Mouse (Mus musculus): ENCODE results near the gene Guk1. TPM values are rescaled to one million over a fixed set of nuclear protein-coding genes. Genes with fewer than 3 reads are reported as not detected.

Gene Guk1
- polyA plus RNA-seq, 1 experiment from 2014 or later = 130 TPM

DNA sequence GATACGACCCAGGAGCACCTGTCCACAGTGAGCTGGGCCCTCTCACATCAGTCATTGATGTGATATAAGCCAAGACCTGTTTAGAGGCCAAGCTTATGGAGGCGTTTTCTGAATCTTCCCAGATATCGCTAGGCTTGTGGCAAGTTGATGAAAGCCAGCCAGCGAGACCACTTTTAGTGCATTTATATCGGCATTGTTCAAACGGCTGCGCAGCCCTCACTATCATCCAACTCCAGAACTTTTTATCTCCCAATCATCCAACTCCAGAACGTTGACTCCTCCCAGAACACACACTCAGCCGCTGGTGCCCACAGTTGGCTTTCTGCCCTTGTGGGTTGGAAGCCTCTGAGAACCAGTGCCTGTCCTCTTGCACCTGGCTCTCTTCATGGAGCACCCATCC, 27.6 kb downstream of the Guk1 start:
- Histone ChIP-seq H3K27ac (ENCODE audit: low read length) (peak overlapping the region; percentile 98), H3K9me3 (ENCODE audit: control insufficient read depth, low read depth, low read length) (no peaks in the 10 kb centered on the region), H3K36me3 (ENCODE audit: control insufficient read depth, insufficient read depth, low read length) (no peaks in the 10 kb centered on the region), H3K4me2 (replicated peaks; ENCODE audit: low read depth, low read length) (peak overlapping the region; percentile 57), H3K4me1 (ENCODE audit: control insufficient read depth, insufficient read depth, low read length) (0 out of 2 replicates have a peak, but pooled peaks cover 5% of the 10 kb centered on the region), H3K27me3 (ENCODE audit: control insufficient read depth, insufficient read depth, low read length) (no peaks in the 10 kb centered on the region), H3K4me3 (ENCODE audit: low read depth, low read length) (peak overlapping the region; percentile 62; the same call in 1 of the 2 replicates), H3K9ac (replicated peaks; ENCODE audit: low read depth, low read length) (no peak overlapping the region)
- no peak for ATAC-seq (ENCODE audit: insufficient number of reproducible peaks, insufficient read depth, low FRiP score, low read depth)
- 79% methylated on average over 9 of the region's 9 CpGs for WGBS

DNA sequence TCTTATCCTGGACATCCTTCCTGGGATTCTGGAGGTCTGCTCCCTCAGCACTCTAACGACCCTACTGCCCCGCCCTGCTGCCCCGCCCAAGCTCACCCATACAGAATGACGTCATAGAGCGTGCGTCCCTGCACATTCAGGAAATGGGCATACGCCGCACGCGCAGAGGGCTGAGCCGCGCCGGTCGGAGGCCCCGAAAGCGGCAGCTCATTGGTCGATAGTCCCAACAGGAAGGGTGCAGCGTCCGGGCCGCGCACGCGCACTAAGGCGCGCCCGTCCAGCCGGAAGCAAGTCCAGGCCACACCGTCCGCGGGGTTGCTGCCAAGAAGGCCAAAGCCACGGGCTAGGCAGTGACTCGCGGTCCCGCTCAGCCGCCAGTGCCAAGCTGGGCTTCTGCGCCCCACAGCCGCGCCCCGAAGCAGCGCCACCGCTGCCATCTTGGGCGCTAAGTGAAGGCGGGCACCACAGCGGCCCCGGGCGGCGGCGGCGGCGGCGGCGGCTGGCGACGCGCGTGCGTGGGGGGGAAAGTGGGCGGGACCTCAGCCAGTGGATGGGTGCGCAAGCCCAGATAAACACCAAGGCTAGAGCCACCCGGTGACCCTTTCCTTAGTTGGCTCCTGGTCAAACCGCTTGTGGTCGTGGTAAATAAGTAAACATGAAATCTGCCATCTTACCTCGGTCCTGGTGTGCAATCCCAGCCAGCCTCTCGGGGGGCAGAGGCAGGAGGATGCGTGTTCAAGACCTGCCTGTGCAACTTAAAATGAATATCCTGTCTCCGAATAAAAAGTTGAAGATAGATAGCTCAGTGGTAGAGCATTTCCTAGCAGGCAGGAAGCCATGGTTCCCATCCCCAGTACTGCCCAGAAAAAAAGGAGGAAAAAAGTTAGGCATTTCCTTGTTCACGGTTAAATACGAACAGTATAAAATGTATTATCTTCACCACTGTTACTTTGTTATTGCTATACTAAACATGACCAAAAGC, 28.5 kb downstream of the Guk1 start, which contains the start of gene Iba57:
TSS of gene Iba57 (minus strand) at position 485 of the 982 bp plus-strand sequence.
- Histone ChIP-seq H3K4me3 (ENCODE audit: low read depth, low read length) (peak within 1 kb of the TSS; percentile 62), H3K4me1 (ENCODE audit: control insufficient read depth, insufficient read depth, low read length) (0 out of 2 replicates have a peak, but pooled peaks cover 5% of the 10 kb centered on the region), H3K4me2 (replicated peaks; ENCODE audit: low read depth, low read length) (peak within 1 kb of the TSS; percentile 57), H3K27me3 (ENCODE audit: control insufficient read depth, insufficient read depth, low read length) (no peaks in the 10 kb centered on the region), H3K9ac (replicated peaks; ENCODE audit: low read depth, low read length) (peak within 1 kb of the TSS; percentile 77), H3K9me3 (ENCODE audit: control insufficient read depth, low read depth, low read length) (no peaks in the 10 kb centered on the region), H3K36me3 (ENCODE audit: control insufficient read depth, insufficient read depth, low read length) (peaks cover under 1% of the 10 kb centered on the region; the same call in 1 of the 2 replicates), H3K27ac (ENCODE audit: low read length) (peak within 1 kb of the TSS; percentile 98)
- WGBS = 3% methylated on average over 63 of the region's 68 CpGs
- ATAC-seq (ENCODE audit: insufficient number of reproducible peaks, insufficient read depth, low FRiP score, low read depth) = peak; percentile 98

DNA sequence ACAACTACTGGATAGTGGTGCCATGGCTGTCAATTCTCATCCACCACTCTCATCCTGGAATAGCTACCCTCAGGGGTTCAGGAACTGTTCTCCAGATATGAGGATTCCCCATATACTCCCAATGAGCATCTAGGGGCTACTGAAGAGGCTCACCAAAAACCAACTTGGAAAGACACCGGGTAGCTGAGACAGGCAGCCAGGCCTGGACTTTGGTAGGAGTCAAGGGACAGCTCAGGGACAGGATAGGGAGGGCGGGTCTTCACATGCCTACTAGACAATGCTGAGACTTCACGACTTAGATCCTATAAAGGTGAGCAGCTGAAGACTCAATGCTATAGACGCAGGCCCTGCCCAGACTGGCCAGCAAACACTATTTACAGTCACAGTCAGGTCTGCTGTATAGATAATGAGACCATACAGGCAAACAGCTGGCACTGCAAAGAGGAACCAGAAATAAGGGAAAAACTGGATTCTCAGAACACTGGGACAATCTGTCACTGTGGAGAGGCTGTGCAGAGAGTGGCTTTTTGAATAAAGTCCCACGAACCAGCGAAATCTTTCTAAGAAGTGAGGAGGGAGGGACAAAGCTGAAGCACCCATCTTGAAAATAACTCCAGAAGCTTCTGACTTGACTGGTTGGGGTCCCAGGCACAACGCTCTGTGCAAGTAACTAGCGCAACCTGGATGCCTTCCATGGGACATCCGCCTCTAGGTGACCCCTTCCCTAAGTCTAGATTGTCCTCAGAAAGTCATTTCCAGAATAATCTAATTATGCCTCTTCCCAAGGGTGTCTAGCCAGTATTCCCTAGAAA, 29.4 kb downstream of the Guk1 start:
- H3K4me3 ChIP-seq (ENCODE audit: low read depth, low read length) = peak overlapping the region; percentile 62
- 54% methylated on average over 9 of the region's 9 CpGs for WGBS
- no peaks in the 10 kb centered on the region for H3K9me3 ChIP-seq (ENCODE audit: control insufficient read depth, low read depth, low read length)
- ATAC-seq (ENCODE audit: insufficient number of reproducible peaks, insufficient read depth, low FRiP score, low read depth) = no peak
- peaks cover 8% of the 10 kb centered on the region; the same call in 1 of the 2 replicates for H3K36me3 ChIP-seq (ENCODE audit: control insufficient read depth, insufficient read depth, low read length)
- H3K9ac ChIP-seq (replicated peaks; ENCODE audit: low read depth, low read length) = peak overlapping the region; percentile 0; the same call in 1 of the 2 replicates
- peak overlapping the region; percentile 1; the same call in 1 of the 2 replicates for H3K27ac ChIP-seq (ENCODE audit: low read length)
- H3K27me3 ChIP-seq (ENCODE audit: control insufficient read depth, insufficient read depth, low read length) = no peaks in the 10 kb centered on the region
- H3K4me1 ChIP-seq (ENCODE audit: control insufficient read depth, insufficient read depth, low read length) = 0 out of 2 replicates have a peak, but pooled peaks cover 5% of the 10 kb centered on the region
- H3K4me2 ChIP-seq (replicated peaks; ENCODE audit: low read depth, low read length) = peak overlapping the region; percentile 56

DNA sequence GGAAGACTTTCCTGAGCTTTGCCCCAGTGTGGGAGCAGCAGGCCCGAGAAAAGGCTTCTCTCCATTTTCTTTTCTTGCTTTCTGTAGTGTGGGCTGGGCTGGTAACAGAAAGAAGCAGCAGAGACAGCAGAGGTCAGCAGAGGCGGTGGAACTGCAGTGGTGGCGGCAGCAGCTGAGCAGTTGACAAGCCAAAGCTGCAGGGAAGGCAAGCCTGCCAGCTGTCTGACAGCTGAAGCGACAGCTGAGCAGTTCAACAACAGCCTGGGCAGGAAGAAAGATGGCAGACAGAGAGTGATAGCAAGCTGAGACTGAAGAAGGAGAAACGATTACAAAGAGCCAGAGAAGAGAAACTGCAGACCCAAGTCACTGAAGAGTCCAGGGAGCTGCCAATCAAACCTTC, 30.6 kb downstream of the Guk1 start:
- 0 out of 2 replicates have a peak, but pooled peaks cover 5% of the 10 kb centered on the region for H3K4me1 ChIP-seq (ENCODE audit: control insufficient read depth, insufficient read depth, low read length)
- H3K9me3 ChIP-seq (ENCODE audit: control insufficient read depth, low read depth, low read length) = no peaks in the 10 kb centered on the region
- no peaks in the 10 kb centered on the region for H3K27me3 ChIP-seq (ENCODE audit: control insufficient read depth, insufficient read depth, low read length)
- WGBS = 71% methylated on average over 5 of the region's 5 CpGs
- peaks cover 8% of the 10 kb centered on the region; the same call in 1 of the 2 replicates for H3K36me3 ChIP-seq (ENCODE audit: control insufficient read depth, insufficient read depth, low read length)
- no peak for ATAC-seq (ENCODE audit: insufficient number of reproducible peaks, insufficient read depth, low FRiP score, low read depth)
- H3K4me2 ChIP-seq (replicated peaks; ENCODE audit: low read depth, low read length) = no peak overlapping the region
- no peak overlapping the region for H3K27ac ChIP-seq (ENCODE audit: low read length)
- no peak overlapping the region for H3K9ac ChIP-seq (replicated peaks; ENCODE audit: low read depth, low read length)
- no peak overlapping the region for H3K4me3 ChIP-seq (ENCODE audit: low read depth, low read length)

DNA sequence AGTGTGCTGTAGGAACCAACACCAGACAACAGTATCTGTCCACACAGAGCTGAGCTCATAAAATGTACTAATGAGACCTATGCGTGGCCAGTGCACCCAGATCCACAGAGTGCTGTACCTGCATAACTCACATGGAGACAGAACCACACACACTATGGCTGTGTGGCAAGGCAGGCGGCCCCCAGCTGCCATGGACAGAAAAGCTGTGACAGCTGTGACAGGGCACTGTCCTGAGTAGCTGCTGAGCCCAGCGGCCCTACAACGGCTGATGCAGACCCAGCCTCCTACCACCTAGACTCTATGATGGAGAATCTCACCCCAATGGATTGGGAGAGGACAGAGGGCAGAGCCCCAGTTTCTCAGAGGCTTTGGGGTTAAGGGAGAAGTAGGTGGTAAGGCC, 32.5 kb downstream of the Guk1 start:
- 0 out of 2 replicates have a peak, but pooled peaks cover 5% of the 10 kb centered on the region for H3K4me1 ChIP-seq (ENCODE audit: control insufficient read depth, insufficient read depth, low read length)
- WGBS = 86% methylated on average over 4 of the region's 4 CpGs
- no peak for ATAC-seq (ENCODE audit: insufficient number of reproducible peaks, insufficient read depth, low FRiP score, low read depth)
- no peak overlapping the region for H3K27ac ChIP-seq (ENCODE audit: low read length)
- no peaks in the 10 kb centered on the region for H3K27me3 ChIP-seq (ENCODE audit: control insufficient read depth, insufficient read depth, low read length)
- no peak overlapping the region for H3K4me2 ChIP-seq (replicated peaks; ENCODE audit: low read depth, low read length)
- no peak overlapping the region for H3K4me3 ChIP-seq (ENCODE audit: low read depth, low read length)
- H3K36me3 ChIP-seq (ENCODE audit: control insufficient read depth, insufficient read depth, low read length) = peaks cover 8% of the 10 kb centered on the region; the same call in 1 of the 2 replicates
- no peaks in the 10 kb centered on the region for H3K9me3 ChIP-seq (ENCODE audit: control insufficient read depth, low read depth, low read length)
- H3K9ac ChIP-seq (replicated peaks; ENCODE audit: low read depth, low read length) = no peak overlapping the region

DNA sequence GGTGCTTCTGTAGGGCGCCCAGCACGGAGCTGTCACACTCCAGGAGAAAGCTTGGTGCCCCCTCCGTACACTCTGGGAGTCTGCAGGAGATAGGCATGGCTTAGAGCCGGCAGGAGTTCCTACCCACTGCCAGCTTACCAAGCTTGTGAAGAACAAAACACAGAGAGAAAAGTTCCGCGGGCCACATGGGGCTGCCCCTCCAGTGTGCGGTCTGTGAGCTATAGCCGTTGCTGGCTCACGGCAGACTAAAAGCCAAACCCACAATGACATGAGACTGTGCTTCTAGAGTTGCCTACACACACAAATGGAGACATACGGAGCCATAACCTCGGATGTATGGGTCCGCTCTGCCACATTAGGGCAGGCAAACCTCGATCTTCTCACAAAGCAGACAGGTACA, 32.9 kb downstream of the Guk1 start:
- Histone ChIP-seq H3K4me1 (ENCODE audit: control insufficient read depth, insufficient read depth, low read length) (0 out of 2 replicates have a peak, but pooled peaks cover 3% of the 10 kb centered on the region), H3K4me3 (ENCODE audit: low read depth, low read length) (no peak overlapping the region), H3K9ac (replicated peaks; ENCODE audit: low read depth, low read length) (no peak overlapping the region), H3K27ac (ENCODE audit: low read length) (no peak overlapping the region), H3K4me2 (replicated peaks; ENCODE audit: low read depth, low read length) (no peak overlapping the region), H3K36me3 (ENCODE audit: control insufficient read depth, insufficient read depth, low read length) (peaks cover 8% of the 10 kb centered on the region; the same call in 1 of the 2 replicates), H3K27me3 (ENCODE audit: control insufficient read depth, insufficient read depth, low read length) (no peaks in the 10 kb centered on the region), H3K9me3 (ENCODE audit: control insufficient read depth, low read depth, low read length) (no peaks in the 10 kb centered on the region)
- ATAC-seq (ENCODE audit: insufficient number of reproducible peaks, insufficient read depth, low FRiP score, low read depth) = no peak
- WGBS = 88% methylated on average over 13 of the region's 13 CpGs

DNA sequence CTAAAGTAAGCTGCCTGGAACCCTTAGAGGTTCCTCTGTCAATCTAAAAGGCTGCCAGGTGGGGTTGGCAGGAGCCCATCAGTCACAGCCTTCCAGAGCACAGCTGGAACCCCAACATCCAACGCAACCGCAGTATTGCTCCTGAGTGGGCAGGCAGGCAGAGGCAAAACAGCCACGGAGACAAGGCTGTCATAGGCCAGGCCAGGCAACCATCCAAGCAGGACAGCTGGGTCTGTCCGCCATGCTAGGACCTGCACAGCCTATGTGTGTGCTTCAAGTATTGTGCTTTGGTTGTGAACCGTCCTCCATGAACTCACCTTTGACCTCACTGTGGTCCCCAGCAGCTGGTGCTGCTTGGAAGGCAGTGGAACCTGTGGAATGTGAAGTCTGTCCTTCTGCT, 36.1 kb downstream of the Guk1 start:
- 90% methylated on average over 5 of the region's 5 CpGs for WGBS
- no peaks in the 10 kb centered on the region for H3K27me3 ChIP-seq (ENCODE audit: control insufficient read depth, insufficient read depth, low read length)
- H3K4me2 ChIP-seq (replicated peaks; ENCODE audit: low read depth, low read length) = no peak overlapping the region
- no peak overlapping the region for H3K4me3 ChIP-seq (ENCODE audit: low read depth, low read length)
- H3K9ac ChIP-seq (replicated peaks; ENCODE audit: low read depth, low read length) = no peak overlapping the region
- peaks cover 8% of the 10 kb centered on the region; the same call in 1 of the 2 replicates for H3K36me3 ChIP-seq (ENCODE audit: control insufficient read depth, insufficient read depth, low read length)
- ATAC-seq (ENCODE audit: insufficient number of reproducible peaks, insufficient read depth, low FRiP score, low read depth) = no peak
- H3K4me1 ChIP-seq (ENCODE audit: control insufficient read depth, insufficient read depth, low read length) = no peaks in the 10 kb centered on the region
- no peaks in the 10 kb centered on the region for H3K9me3 ChIP-seq (ENCODE audit: control insufficient read depth, low read depth, low read length)
- H3K27ac ChIP-seq (ENCODE audit: low read length) = no peak overlapping the region

DNA sequence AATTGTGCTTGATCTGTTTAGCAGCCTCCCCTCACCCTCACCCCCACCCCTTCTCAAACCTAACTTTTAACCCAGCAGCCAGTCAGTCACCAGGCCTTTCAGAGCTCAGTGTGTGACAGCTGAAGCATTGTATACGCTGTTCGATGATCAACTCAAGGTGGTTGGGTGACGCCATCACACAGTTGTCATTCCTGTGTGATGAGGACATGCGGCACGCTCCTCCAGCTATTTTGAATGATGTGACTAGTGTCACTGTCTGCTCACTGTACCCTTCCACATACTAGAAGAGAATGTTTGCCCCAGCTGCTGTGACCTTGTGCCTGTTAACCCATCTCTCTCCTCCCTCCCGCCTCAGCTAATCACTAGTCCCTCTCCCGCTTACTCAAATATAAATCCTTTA, 37.8 kb downstream of the Guk1 start:
- 73% methylated on average over 7 of the region's 7 CpGs for WGBS
- H3K9ac ChIP-seq (replicated peaks; ENCODE audit: low read depth, low read length) = no peak overlapping the region
- no peak overlapping the region for H3K4me3 ChIP-seq (ENCODE audit: low read depth, low read length)
- no peak for ATAC-seq (ENCODE audit: insufficient number of reproducible peaks, insufficient read depth, low FRiP score, low read depth)
- H3K4me1 ChIP-seq (ENCODE audit: control insufficient read depth, insufficient read depth, low read length) = no peaks in the 10 kb centered on the region
- H3K36me3 ChIP-seq (ENCODE audit: control insufficient read depth, insufficient read depth, low read length) = peaks cover 8% of the 10 kb centered on the region; the same call in 1 of the 2 replicates
- H3K27ac ChIP-seq (ENCODE audit: low read length) = no peak overlapping the region
- no peaks in the 10 kb centered on the region for H3K9me3 ChIP-seq (ENCODE audit: control insufficient read depth, low read depth, low read length)
- H3K4me2 ChIP-seq (replicated peaks; ENCODE audit: low read depth, low read length) = no peak overlapping the region
- no peaks in the 10 kb centered on the region for H3K27me3 ChIP-seq (ENCODE audit: control insufficient read depth, insufficient read depth, low read length)

Data from stomach, embryonic 14.5 days (tissue).